Mouse (Mus musculus): ENCODE measurements around the gene Ttll11. TPM values are rescaled to one million over a fixed set of nuclear protein-coding genes. Genes with fewer than 3 reads are reported as not detected.

Gene Ttll11
- total RNA-seq, 2 experiments from 2014 or later = 2.9 to 4.0 TPM

DNA sequence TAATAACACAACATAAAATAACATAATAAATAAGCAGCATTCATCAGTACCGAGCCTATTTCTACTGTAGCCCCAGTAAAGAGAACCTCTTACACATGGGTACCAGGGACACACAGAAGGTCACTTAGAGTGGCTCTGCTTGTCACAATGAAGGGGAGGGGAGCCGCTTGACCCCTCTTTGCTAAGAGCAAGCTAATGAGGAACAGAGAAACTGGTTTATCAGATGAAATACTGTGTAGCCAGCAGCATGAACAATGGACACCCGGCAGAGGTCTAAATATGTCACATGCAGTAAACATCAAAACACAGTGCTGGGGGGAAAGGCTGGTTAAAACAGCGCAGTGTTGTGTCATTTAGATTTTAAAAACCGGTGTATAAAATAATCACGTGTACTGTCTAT, 121.4 kb downstream of the Ttll11 start:
- DNase-seq (ENCODE audit: low spot score in 2 of 2) = no peak

GRCm38 (mm10) chr2:35856901-35857300, 122.8 kb downstream of the Ttll11 start:
- DNase-seq (ENCODE audit: low spot score in 2 of 2) = no peak

DNA sequence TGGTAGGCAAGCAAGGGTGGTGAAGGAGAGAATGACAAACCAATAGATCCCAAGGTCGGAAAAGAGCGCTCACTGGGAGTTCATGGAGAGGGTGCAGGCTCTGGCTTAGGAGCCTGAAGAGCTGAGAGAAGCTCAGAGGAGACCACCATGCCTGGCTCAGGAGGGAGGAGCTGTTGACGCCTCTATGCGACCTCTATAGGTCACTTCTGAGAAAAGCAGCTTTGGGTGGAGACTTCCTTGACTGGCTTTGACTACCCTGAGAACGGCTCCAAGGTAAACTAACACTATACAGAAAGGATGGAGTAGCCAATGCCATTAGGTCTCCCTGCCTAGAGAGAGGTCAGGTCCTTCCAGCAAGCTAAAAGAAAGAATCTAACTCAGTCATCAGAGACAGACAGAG, 124.8 kb downstream of the Ttll11 start:
- no peak for DNase-seq (ENCODE audit: low spot score in 2 of 2)

- no peak for DNase-seq (ENCODE audit: low spot score in 2 of 2)
These were observed 126.7 kb downstream of the Ttll11 start for GRCm38 (mm10) chr2:35852971-35853370.

GRCm38 (mm10) chr2:35852164-35852509, 127.6 kb downstream of the Ttll11 start:
- DNase-seq (ENCODE audit: low spot score in 2 of 2) = no peak

DNA sequence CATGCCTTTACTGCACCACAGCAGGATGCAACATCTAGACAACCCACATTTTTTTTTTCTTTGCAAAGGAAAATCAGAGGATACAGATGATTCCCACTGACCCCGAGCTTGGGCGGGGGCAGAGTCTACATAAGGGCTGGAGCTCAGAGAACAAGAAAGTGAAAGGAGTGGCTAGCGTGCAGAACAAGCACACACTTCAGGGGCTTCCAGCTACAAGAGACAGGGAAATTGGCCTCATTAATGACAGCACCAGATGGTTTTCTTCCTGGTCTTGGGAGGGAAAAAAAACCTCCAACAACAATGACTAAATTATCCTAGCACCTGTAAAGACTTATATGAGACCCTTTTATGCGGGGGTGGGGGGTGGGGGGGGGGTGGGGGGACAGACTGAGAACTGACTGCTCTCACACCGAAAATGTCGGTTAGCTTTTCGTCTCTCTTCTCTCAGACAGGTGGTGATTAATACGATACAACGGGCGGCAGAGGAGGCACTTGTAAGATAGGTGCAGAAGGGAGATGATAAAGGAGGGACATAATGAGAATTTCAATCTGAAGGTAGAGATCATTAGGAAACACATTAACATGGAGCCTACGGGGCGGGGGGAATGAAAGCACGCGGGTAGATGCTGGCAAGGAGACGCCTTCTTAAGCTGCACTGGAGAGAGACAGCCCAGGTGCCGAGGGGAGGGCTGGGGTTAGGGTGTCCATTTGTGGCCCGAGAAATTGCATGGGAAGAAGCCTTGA, 128.1 kb downstream of the Ttll11 start:
- no peak for DNase-seq (ENCODE audit: low spot score in 2 of 2)

- no peak for DNase-seq (ENCODE audit: low spot score in 2 of 2)
These were observed 130.0 kb downstream of the Ttll11 start for GRCm38 (mm10) chr2:35849632-35850230.

DNA sequence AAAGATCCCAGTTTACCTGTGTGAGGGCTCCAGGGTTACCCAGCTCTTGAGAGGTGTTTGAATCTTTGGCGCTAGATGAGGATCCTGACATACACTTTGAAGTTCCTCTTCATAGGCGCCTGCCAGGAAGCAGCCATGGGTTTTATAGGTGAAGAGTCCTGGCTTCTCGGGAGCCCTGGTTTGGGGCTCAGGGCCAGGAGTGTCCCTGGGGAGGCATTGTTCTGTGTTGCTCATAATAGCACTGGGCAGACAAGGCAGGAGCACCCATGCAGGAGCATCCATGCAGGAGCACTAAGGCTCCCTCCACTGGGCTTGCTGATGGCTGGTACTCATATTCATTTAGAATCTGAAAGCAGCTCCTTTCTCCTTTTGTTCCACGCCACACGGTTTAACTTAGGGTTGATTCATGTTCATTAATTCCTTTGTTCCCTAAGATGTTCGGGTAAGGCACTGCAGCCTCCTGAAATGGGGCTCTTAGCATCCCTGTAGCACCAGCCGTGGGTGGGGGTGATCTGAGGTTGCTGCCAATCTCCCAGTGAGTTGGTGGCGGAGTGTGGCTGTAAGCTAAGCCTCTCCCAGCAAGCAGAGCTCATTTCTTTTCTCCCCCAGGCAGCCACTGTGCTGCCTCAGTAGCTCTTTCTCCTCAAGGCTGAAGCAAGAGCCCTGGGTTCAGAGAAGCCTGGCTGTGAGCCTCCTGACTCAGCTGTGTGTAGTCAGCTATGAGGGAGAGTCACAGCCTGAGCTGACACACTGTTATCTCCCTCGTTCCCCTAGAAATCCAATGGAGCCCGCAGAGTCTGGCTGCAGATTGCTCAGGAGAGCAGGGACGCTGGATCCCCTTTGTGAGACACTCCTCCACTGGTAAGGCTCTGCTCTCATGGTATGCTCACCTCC, 133.9 kb downstream of the Ttll11 start:
- DNase-seq (ENCODE audit: low spot score in 2 of 2) = no peak

DNA sequence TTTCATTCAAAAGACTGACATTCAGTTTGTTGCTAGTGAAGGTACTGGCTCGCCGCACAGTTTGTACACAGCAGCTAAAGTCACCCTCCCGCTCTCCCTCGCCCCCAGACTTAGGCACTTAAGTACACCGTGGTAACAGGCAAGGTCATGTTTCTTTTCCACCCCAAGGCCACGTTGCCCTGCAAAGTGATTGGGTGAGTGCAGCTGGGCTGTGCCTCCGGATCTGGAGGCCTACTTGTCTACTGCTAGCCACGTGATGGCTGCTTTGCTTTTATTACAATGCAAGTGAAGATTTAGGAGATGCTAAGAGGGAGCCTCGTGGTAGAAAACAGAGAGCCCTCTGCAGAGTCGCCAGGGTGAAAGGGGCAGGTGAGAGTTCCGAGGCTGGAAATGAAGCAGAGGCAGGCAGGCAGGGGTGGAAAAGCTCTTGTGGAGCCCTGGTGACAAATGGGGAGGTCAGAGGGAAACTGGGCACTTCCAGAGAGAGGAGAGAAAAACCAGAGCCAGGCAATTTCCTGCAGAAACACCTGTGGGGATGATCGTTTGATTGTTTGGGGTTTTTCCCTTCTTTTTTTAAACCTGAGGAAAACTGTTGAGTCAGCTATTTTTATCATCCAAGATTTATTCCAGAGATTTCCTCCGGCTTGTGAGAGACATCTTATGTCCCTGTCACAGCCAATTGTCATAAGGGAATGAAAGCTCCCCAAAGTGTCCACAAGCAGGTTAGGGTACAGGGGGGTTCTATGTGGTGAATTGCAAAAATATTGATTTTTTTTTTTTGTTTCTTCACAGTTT, 135.6 kb downstream of the Ttll11 start:
- no peak for DNase-seq (ENCODE audit: low spot score in 2 of 2)

- no peak for DNase-seq (ENCODE audit: low spot score in 2 of 2)
These were observed 136.8 kb downstream of the Ttll11 start for GRCm38 (mm10) chr2:35842780-35843474.

- DNase-seq (ENCODE audit: low spot score in 2 of 2) = no peak
These were observed 137.8 kb downstream of the Ttll11 start for GRCm38 (mm10) chr2:35841841-35842420.

- no peak for DNase-seq (ENCODE audit: low spot score in 2 of 2)
These were observed 138.5 kb downstream of the Ttll11 start for GRCm38 (mm10) chr2:35840956-35841816.

DNA sequence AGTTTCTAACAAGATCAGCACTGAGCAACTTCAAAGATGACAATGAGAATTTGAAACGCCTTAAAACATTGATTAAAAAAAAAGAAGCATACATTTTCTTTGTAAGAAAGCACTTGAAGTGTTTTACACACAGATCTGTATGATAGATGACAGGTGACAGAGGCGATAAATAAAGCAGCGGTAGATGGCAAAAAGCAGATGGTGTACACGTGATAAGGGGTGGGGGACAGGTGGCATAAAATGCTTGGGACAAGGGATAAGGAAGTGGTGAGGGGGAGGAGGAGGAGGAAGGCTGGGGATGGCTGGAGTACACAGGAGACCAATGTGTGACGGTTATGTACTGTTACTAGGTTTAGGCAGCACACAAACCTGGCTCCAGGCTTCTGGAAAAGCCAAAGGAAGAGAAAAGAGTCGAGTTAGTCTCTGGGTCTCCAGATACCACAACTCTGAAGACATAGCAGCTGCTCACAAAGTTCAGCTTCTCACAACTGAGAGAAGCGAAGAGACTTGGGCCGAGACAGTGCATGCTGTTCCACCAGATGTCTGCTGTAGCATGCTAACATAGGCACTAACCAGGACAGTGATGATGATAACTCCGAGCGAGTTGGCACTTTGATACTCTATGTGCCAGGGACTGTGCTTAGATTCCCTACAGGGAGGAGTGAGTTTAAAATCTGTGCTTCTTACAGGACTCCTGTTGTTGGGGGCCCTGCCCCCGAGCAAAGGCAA, 140.8 kb downstream of the Ttll11 start:
- no peak for DNase-seq (ENCODE audit: low spot score in 2 of 2)

DNA sequence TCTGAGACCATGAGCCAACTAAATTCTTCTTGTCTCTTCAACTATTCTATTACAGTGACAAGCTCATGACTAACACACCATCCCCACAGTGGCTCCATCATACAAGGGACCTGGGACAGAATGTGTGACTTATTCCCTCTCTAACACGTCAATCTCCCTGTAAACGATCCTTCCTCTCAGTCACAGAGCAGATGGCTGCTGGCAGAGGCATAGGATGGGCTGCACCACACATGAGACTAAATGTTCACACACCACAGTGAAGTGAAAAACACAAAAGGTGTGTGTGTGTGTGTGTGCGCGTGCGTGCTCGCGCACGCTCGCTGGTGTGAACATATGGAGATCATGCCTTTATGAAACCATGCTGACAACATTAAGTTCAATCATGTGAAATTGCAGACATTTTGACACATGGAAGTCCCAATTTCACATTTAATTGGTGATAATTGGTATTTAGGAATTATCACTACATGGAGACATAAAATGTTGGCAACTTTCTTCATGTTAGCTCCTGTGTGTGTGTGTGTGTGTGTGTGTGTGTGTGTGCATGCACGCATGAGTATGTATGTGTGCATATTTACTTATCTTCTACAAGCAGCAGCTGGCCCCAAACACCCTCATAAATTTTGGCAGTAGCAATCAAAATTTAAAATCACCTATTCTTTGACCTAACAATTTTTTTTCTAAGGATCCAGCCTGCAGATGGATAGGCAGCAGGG, 145.4 kb downstream of the Ttll11 start:
- DNase-seq (ENCODE audit: low spot score in 2 of 2) = no peak

DNA sequence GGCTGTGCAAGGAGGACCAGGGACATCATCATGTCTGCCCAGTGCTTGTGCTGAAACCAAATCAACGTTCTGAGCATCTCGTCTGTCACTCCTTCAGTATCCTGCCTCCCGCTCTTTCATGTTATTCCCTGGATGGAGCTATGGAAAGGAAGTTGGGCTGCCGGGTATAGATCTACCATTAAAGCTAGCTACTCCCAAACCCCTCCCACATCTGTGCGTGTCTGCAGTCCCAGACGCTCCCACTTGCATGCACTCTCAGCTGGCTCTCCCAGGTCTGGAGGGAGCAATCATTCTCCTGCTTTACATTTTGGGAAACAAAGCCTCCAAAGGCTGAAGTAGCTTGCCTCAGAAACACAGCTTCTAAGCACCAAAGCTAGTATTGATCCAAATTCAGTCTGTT, 146.2 kb downstream of the Ttll11 start:
- no peak for DNase-seq (ENCODE audit: low spot score in 2 of 2)

GRCm38 (mm10) chr2:35832742-35833425, 146.8 kb downstream of the Ttll11 start:
- no peak for DNase-seq (ENCODE audit: low spot score in 2 of 2)

DNA sequence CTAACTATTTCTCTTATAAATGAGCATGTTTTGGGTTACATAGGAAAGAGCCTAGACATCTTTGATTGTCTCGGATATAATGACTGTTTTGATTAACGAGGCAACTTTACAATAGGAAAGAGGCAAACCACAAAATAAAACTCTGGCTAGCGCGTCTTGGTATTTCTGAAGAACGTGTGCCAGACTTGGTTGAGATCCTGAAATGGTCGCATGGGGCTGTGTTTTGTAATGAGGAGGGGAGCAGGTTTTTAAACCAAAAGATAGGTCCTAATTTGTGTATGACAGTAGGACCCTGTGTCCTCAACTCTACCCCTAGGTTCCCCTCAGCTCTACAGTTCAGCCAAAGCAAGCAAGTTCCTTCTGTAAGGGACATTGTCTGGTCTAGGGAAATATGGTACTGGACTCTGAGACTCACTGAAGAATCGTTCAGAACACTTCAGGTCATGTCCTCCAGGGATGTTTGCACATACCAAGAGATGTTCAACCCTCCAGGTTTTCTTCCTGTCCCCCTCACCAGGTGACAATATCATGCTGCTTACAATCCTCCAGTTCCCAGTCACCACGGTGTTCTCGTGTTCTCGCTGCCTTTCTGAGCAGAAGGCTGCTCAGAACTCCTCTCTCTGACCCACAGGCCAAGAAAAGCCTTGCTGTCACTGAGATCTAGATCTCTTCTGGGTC, 147.7 kb downstream of the Ttll11 start:
- DNase-seq (ENCODE audit: low spot score in 2 of 2) = no peak

Measured in adrenal gland, postnatal 4 days (tissue).